Mouse (Mus musculus): ENCODE data around the gene Artn. TPM values are rescaled to one million over a fixed set of nuclear protein-coding genes. Genes with fewer than 3 reads are reported as not detected.

Artn gene
- polyA plus RNA-seq, 1 experiment from 2014 or later = 0.96 TPM

DNA sequence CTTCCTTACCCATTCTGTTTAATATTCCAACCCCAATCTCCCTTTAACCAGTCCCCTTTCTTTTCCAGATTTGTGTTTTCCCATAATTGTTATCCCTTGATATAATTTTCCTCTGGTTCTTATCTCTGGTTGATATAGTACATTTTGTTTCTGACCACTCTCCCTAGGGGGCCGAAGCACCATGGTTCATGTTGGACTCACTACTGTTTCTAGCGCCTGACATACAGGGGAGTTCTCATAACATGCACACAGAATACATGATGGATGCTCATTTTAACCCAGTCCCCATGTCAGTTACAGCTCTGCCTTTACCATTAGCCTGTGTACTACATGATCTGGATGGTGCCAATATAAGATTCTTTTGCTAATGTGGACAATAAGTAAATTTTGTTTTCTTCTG lies 41.6 kb downstream of the Artn start:
- DNase-seq (ENCODE audit: low spot score) (no peak), ATAC-seq (ENCODE audit: low FRiP score) (no peak)
- H3K27me3 ChIP-seq (ENCODE audit: control insufficient read depth, insufficient read depth, low read length) = no peaks in the 10 kb centered on the region
- H3K4me1 ChIP-seq (replicated peaks; ENCODE audit: control insufficient read depth, insufficient read depth, low read length) = peaks cover 29% of the 10 kb centered on the region
- WGBS = 75% methylated on average over 2 of the region's 2 CpGs
- peak overlapping the region; percentile 82 for H3K4me3 ChIP-seq (replicated peaks; ENCODE audit: low read length)
- peaks cover 30% of the 10 kb centered on the region for H3K36me3 ChIP-seq (replicated peaks; ENCODE audit: control insufficient read depth, insufficient read depth)
- H3K27ac ChIP-seq = no peak overlapping the region
- H3K9me3 ChIP-seq (ENCODE audit: control insufficient read depth, low read length) = no peaks in the 10 kb centered on the region
- H3K4me2 ChIP-seq (replicated peaks) = peak overlapping the region; percentile 90
- H3K9ac ChIP-seq = no peak overlapping the region

DNA sequence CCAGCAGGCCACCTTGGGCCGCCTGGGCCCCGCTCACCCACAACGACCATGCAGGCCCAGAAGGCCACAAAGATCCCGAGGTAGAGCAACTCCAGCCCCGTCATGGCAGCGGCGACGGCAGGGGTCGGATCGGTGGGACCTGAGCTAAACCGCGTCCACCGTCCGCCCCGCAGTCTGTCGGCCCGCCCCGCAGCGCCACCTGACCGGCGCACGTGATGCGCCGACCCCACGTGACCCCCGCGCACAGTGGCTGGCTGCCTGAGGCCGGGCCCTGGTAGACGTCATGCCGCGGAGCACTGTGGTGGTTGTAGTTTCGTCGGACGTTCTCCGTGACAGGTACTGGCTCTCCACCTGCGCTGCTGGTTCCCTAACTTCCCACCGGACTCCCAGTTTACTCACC lies 42.4 kb downstream of the Artn start, which contains the start of gene Atp6v0b:
Gene Atp6v0b (minus strand): TSS at position 201 of the 400 bp plus-strand sequence.
- peak within 1 kb of the TSS; percentile 47; the same call in 1 of the 2 replicates for H3K27ac ChIP-seq
- peak; percentile 92 for DNase-seq (ENCODE audit: low spot score)
- H3K9me3 ChIP-seq (ENCODE audit: control insufficient read depth, low read length) = no peaks in the 10 kb centered on the region
- no peaks in the 10 kb centered on the region for H3K27me3 ChIP-seq (ENCODE audit: control insufficient read depth, insufficient read depth, low read length)
- peak within 1 kb of the TSS; percentile 82 for H3K4me3 ChIP-seq (replicated peaks; ENCODE audit: low read length)
- H3K4me2 ChIP-seq (replicated peaks) = peak within 1 kb of the TSS; percentile 90
- peaks cover 32% of the 10 kb centered on the region for H3K4me1 ChIP-seq (replicated peaks; ENCODE audit: control insufficient read depth, insufficient read depth, low read length)
- peak; percentile 83 for ATAC-seq (ENCODE audit: low FRiP score)
- WGBS = under 1% methylated on average over 35 of the region's 37 CpGs
- peak within 1 kb of the TSS; percentile 85 for H3K9ac ChIP-seq
- H3K36me3 ChIP-seq (replicated peaks; ENCODE audit: control insufficient read depth, insufficient read depth) = peaks cover 30% of the 10 kb centered on the region

DNA sequence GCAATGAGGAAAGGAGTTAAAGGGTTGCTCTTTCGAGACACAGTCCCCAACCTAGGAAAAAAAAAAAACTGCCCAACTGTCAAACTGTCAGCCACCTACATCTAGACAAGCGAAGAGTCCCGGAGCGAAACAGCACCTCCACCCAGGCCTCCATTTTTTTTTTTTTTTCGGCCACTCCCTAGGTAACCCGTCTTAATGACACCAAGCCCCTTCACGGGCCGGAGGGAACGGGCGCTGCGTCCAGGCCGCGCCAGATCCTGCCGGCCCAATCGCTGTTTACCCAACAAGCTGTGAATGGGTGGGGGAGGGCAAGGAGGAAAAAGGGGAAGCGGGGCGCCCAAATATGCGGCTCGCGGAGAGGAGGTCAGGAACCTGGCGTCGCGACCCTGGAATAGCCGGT lies 42.9 kb downstream of the Artn start:
- Histone ChIP-seq H3K9ac (peak overlapping the region; percentile 85), H3K4me1 (replicated peaks; ENCODE audit: control insufficient read depth, insufficient read depth, low read length) (peaks cover 37% of the 10 kb centered on the region), H3K27me3 (ENCODE audit: control insufficient read depth, insufficient read depth, low read length) (no peaks in the 10 kb centered on the region), H3K9me3 (ENCODE audit: control insufficient read depth, low read length) (no peaks in the 10 kb centered on the region), H3K4me2 (replicated peaks) (peak overlapping the region; percentile 90), H3K27ac (0 out of 2 replicates have a peak overlapping the region, but pooled peaks have one; percentile 47), H3K36me3 (replicated peaks; ENCODE audit: control insufficient read depth, insufficient read depth) (peaks cover 30% of the 10 kb centered on the region), H3K4me3 (replicated peaks; ENCODE audit: low read length) (peak overlapping the region; percentile 82)
- ATAC-seq (ENCODE audit: low FRiP score) (no peak; the same call in 1 of the 2 replicates), DNase-seq (ENCODE audit: low spot score) (no peak)
- 3% methylated on average over 23 of the region's 24 CpGs for WGBS

DNA sequence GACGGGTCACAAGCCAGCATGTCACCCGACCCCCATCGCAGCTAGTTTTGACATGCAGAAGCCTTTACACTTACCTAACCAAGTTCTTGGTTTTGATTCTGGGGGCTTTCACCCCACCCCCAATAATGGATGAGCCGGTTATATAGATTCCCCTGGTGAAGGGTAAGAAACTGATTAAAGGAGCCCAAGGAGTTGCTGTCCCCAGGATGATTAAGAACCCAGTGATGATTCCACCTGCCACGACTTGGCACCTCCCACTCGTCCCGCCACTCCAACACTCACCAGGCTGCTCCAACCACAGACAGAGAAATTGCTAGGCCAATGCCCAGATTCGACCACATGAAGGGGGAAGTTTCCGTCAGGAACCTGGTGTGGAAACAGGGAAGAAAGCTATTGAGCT lies 43.6 kb downstream of the Artn start:
- Histone ChIP-seq H3K9me3 (ENCODE audit: control insufficient read depth, low read length) (no peaks in the 10 kb centered on the region), H3K4me3 (replicated peaks; ENCODE audit: low read length) (peak overlapping the region; percentile 82), H3K9ac (peak overlapping the region; percentile 85), H3K4me2 (replicated peaks) (peak overlapping the region; percentile 90), H3K4me1 (replicated peaks; ENCODE audit: control insufficient read depth, insufficient read depth, low read length) (peaks cover 36% of the 10 kb centered on the region), H3K36me3 (replicated peaks; ENCODE audit: control insufficient read depth, insufficient read depth) (peaks cover 30% of the 10 kb centered on the region), H3K27me3 (ENCODE audit: control insufficient read depth, insufficient read depth, low read length) (no peaks in the 10 kb centered on the region), H3K27ac (no peak overlapping the region)
- 81% methylated on average over 9 of the region's 9 CpGs for WGBS
- DNase-seq (ENCODE audit: low spot score) = no peak
- no peak for ATAC-seq (ENCODE audit: low FRiP score)

DNA sequence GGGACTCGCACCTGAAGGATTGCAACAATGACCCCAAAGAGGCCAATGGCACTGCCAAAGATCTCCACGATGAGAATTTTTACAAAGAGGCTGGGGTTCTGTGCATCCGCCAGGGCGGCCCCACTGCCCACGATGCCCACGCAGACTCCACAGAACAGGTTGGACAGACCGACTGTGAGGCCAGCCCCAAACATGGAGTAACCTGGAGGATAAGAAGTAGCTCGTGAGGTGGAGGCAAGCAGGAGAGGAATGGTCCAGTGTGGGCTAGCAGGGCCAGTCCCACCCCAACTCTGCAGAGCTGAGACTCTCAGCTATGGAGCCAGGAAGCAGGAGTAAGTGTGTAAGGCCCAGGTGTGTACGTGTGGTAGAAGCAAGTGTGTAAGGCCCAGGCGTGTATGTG lies 44.5 kb downstream of the Artn start:
- ATAC-seq (ENCODE audit: low FRiP score) (no peak), DNase-seq (ENCODE audit: low spot score) (no peak)
- Histone ChIP-seq H3K36me3 (replicated peaks; ENCODE audit: control insufficient read depth, insufficient read depth) (peaks cover 39% of the 10 kb centered on the region), H3K9me3 (ENCODE audit: control insufficient read depth, low read length) (no peaks in the 10 kb centered on the region), H3K4me2 (replicated peaks) (no peak overlapping the region), H3K4me1 (replicated peaks; ENCODE audit: control insufficient read depth, insufficient read depth, low read length) (peaks cover 41% of the 10 kb centered on the region), H3K27me3 (ENCODE audit: control insufficient read depth, insufficient read depth, low read length) (no peaks in the 10 kb centered on the region), H3K27ac (no peak overlapping the region), H3K4me3 (replicated peaks; ENCODE audit: low read length) (no peak overlapping the region), H3K9ac (no peak overlapping the region)
- 97% methylated on average over 10 of the region's 10 CpGs for WGBS

DNA sequence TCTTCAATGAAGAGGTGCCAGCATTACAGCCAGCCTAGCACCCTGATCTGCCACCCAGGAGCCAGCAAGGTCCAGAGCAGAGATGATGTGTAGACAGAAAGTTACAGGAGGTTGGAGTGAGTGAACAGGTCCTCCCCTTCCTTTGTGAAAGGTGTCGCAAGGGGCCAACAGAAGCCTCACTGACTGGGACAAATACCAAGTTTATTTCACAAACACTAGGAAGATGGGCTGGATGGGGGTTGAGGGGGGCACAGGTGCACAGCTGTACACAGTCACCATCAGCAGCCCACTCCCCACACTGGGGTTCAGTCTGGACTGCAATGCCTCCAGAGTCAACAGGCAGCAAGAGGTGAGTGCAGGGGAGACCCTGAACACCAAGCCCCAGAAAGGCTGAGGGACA lies 45.4 kb downstream of the Artn start:
- peaks cover 42% of the 10 kb centered on the region for H3K36me3 ChIP-seq (replicated peaks; ENCODE audit: control insufficient read depth, insufficient read depth)
- peak overlapping the region; percentile 86 for H3K4me3 ChIP-seq (replicated peaks; ENCODE audit: low read length)
- peak overlapping the region; percentile 94; the same call in 1 of the 2 replicates for H3K9ac ChIP-seq
- no peak overlapping the region for H3K27ac ChIP-seq
- WGBS = 100% methylated on average over 1 of the region's 1 CpGs
- peaks cover 43% of the 10 kb centered on the region for H3K4me1 ChIP-seq (replicated peaks; ENCODE audit: control insufficient read depth, insufficient read depth, low read length)
- peak overlapping the region; percentile 92 for H3K4me2 ChIP-seq (replicated peaks)
- no peak for DNase-seq (ENCODE audit: low spot score)
- no peaks in the 10 kb centered on the region for H3K27me3 ChIP-seq (ENCODE audit: control insufficient read depth, insufficient read depth, low read length)
- H3K9me3 ChIP-seq (ENCODE audit: control insufficient read depth, low read length) = no peaks in the 10 kb centered on the region
- no peak for ATAC-seq (ENCODE audit: low FRiP score)

DNA sequence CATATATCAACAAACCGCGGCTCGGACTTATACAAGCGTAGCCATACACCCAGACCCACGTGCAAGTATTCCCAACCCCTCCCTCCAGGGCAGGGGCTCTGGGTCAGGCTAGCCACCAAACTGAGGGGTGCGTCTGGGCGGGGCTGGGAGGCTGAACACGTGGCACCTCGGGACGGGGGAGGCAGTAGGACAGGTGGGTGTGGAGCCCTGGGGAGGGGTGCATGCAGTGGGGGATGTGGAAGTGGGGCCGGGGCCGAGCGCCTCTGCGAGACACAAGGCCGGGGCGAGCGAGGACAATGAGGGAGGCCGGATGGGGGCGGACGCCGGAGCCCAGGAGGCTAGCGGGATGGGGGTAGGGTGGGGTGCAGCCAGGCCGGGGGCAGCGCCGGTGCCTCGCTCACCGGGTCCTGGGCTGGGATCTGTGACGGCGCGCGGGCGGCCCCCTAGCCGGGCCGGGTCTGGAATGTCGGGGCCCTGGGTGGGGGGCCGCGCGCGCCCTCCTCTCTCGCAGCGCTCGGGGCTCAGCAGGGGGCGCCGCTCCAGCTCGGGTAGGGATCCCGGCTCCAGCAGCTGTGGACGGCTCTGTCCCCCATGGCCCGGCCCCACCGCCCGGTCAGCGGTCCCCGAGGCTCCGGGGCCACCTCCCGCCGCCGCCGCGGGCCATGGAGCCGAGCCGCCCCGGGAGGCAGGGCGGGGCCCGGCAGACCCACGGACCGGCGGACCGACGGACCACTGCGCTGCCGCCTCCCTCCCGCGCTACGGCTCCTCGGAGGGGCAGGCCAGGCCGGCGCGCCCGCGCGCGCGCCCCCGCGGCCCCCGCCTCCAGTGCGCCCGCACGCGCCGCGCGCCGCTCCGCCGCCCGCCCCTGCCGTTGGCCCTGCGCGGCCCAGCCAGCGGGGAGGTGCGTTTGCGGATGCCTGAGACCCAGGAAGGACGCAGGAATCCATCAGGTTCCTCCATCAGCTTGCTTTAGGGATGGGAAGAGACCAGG lies 46.6 kb downstream of the Artn start, which contains the start of gene B4galt2:
Gene B4galt2 (minus strand): TSS at position 787 of the 991 bp plus-strand sequence.
- Histone ChIP-seq H3K9ac (peak within 1 kb of the TSS; percentile 94), H3K9me3 (ENCODE audit: control insufficient read depth, low read length) (no peaks in the 10 kb centered on the region), H3K27ac (peak within 1 kb of the TSS; percentile 81), H3K4me1 (replicated peaks; ENCODE audit: control insufficient read depth, insufficient read depth, low read length) (peaks cover 43% of the 10 kb centered on the region), H3K4me3 (replicated peaks; ENCODE audit: low read length) (peak within 1 kb of the TSS; percentile 86), H3K36me3 (replicated peaks; ENCODE audit: control insufficient read depth, insufficient read depth) (peaks cover 47% of the 10 kb centered on the region), H3K4me2 (replicated peaks) (peak within 1 kb of the TSS; percentile 92), H3K27me3 (ENCODE audit: control insufficient read depth, insufficient read depth, low read length) (no peaks in the 10 kb centered on the region)
- WGBS = 0% methylated on average over 66 of the region's 103 CpGs
- DNase-seq (ENCODE audit: low spot score) = peak; percentile 72
- ATAC-seq (ENCODE audit: low FRiP score) = peak; percentile 62

DNA sequence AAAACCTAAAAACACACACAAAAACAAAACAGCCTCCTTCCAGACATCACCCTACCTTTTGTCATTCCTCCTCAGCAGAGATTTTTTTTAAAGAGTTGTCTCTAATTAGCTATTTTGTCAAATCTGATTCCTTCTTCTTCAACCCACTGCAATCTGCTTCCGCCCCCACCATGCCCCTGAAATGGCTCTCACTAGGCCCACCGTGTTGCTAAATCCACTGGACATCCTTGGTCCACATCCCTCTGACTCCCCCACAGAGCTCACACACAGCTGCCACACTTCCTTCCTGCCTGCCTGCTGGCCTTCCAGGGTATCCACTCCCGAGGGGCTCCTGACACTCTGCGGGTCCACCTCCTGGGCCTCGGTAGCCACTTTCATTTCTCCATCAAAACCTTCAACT lies 50.9 kb downstream of the Artn start:
- ATAC-seq (ENCODE audit: low FRiP score) = no peak
- Histone ChIP-seq H3K4me3 (replicated peaks; ENCODE audit: low read length) (no peak overlapping the region), H3K36me3 (replicated peaks; ENCODE audit: control insufficient read depth, insufficient read depth) (peaks cover 65% of the 10 kb centered on the region), H3K27me3 (ENCODE audit: control insufficient read depth, insufficient read depth, low read length) (no peaks in the 10 kb centered on the region), H3K4me2 (replicated peaks) (no peak overlapping the region), H3K9me3 (ENCODE audit: control insufficient read depth, low read length) (no peaks in the 10 kb centered on the region), H3K4me1 (replicated peaks; ENCODE audit: control insufficient read depth, insufficient read depth, low read length) (peaks cover 24% of the 10 kb centered on the region), H3K9ac (no peak overlapping the region), H3K27ac (no peak overlapping the region)
- no peak for DNase-seq (ENCODE audit: low spot score)
- 83% methylated on average over 5 of the region's 5 CpGs for WGBS

DNA sequence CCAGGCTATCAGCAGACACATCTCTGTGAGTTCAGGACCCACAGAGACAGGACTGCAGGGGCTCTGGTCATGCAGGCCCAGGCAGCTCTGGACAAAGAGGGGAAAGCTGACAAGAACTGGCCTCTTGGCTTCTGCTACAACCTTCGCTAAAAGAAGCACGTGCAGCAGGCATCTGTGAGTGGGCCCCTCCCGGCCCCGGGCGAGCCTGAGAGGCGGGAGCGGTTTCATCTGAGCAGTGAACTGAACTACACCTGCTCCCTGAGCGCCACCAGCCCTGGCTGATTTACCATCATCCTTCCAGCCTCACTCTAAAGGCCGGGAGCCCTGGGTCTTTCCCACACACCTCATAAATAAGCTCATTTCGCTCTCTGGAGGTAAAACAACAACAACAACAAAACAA lies 51.3 kb downstream of the Artn start:
- peaks cover 69% of the 10 kb centered on the region for H3K36me3 ChIP-seq (replicated peaks; ENCODE audit: control insufficient read depth, insufficient read depth)
- H3K4me2 ChIP-seq (replicated peaks) = no peak overlapping the region
- H3K4me1 ChIP-seq (replicated peaks; ENCODE audit: control insufficient read depth, insufficient read depth, low read length) = peaks cover 21% of the 10 kb centered on the region
- no peak overlapping the region for H3K27ac ChIP-seq
- 57% methylated on average over 10 of the region's 10 CpGs for WGBS
- ATAC-seq (ENCODE audit: low FRiP score) (no peak), DNase-seq (ENCODE audit: low spot score) (no peak)
- no peak overlapping the region for H3K4me3 ChIP-seq (replicated peaks; ENCODE audit: low read length)
- H3K27me3 ChIP-seq (ENCODE audit: control insufficient read depth, insufficient read depth, low read length) = no peaks in the 10 kb centered on the region
- no peak overlapping the region for H3K9ac ChIP-seq
- H3K9me3 ChIP-seq (ENCODE audit: control insufficient read depth, low read length) = no peaks in the 10 kb centered on the region
